Mouse (Mus musculus): ENCODE measurements around the gene Lrp5. TPM values are rescaled to one million over a fixed set of nuclear protein-coding genes. Genes with fewer than 3 reads are reported as not detected.
A peak's percentile ranks its signal among the peaks of the same experiment; 100 is the strongest.

Gene Lrp5
- total RNA-seq (2014; rRNA removed) (16.4 and 17.6 TPM in 2 replicates), polyA plus RNA-seq (2015; fragmentation: Nextera tagmentation; extraction: Ambion mirVana) (0.69 and 1.1 TPM in 2 replicates)

- DNase-seq (ENCODE audit: low spot score) (peak; percentile 38), ATAC-seq (peak; percentile 24; the same call in 1 of the 2 replicates)
- Histone ChIP-seq H3K9me3 (ENCODE audit: low read length) (no peaks in the 10 kb centered on the region), H3K27me3 (ENCODE audit: insufficient read depth, low read length) (0 out of 2 replicates have a peak, but pooled peaks cover 5% of the 10 kb centered on the region), H3K4me3 (ENCODE audit: low read length) (peak within 1 kb of the TSS; percentile 83), H3K27ac (peak within 1 kb of the TSS; percentile 20; the same call in 1 of the 2 replicates), H3K9ac (replicated peaks; ENCODE audit: low read length) (peak within 1 kb of the TSS; percentile 68), H3K36me3 (ENCODE audit: insufficient read depth, low read length) (no peaks in the 10 kb centered on the region), H3K4me2 (ENCODE audit: low read depth, low read length) (peak within 1 kb of the TSS; percentile 99), H3K4me1 (ENCODE audit: insufficient read depth, low read length) (peaks cover 16% of the 10 kb centered on the region)
- 0 out of 2 replicates have a peak, but pooled peaks have one; percentile 7 for TF ChIP-seq CTCF (IDR thresholded peaks at IDR 0.05; ENCODE audit: low read depth)
- WGBS, result under 1% methylated on average over 52 of the region's 83 CpGs
Measured at GRCm38 (mm10) chr19:3686215-3686894, at the start of gene Lrp5. TSS of gene Lrp5 (minus strand) at chr19:3686564.

- Histone ChIP-seq H3K36me3 (ENCODE audit: insufficient read depth, low read length) (no peaks in the 10 kb centered on the region), H3K9me3 (ENCODE audit: low read length) (no peaks in the 10 kb centered on the region), H3K27me3 (ENCODE audit: insufficient read depth, low read length) (no peaks in the 10 kb centered on the region), H3K4me1 (ENCODE audit: insufficient read depth, low read length) (no peaks in the 10 kb centered on the region), H3K4me3 (ENCODE audit: low read length) (no peak overlapping the region), H3K27ac (no peak overlapping the region), H3K9ac (replicated peaks; ENCODE audit: low read length) (no peak overlapping the region), H3K4me2 (ENCODE audit: low read depth, low read length) (no peak overlapping the region)
- no peak for TF ChIP-seq CTCF (IDR thresholded peaks at IDR 0.05; ENCODE audit: low read depth)
- no peak for ATAC-seq
- no peak for DNase-seq (ENCODE audit: low spot score)
- WGBS, result 93% methylated on average over 3 of the region's 3 CpGs
Measured at GRCm38 (mm10) chr19:3736001-3736400, 49.6 kb upstream of the Lrp5 start.

- 84% methylated on average over 7 of the region's 7 CpGs for WGBS
- no peak for ATAC-seq
- Histone ChIP-seq H3K27ac (no peak overlapping the region), H3K27me3 (ENCODE audit: insufficient read depth, low read length) (no peaks in the 10 kb centered on the region), H3K4me2 (ENCODE audit: low read depth, low read length) (no peak overlapping the region), H3K4me1 (ENCODE audit: insufficient read depth, low read length) (no peaks in the 10 kb centered on the region), H3K9me3 (ENCODE audit: low read length) (no peaks in the 10 kb centered on the region), H3K4me3 (ENCODE audit: low read length) (no peak overlapping the region), H3K36me3 (ENCODE audit: insufficient read depth, low read length) (no peaks in the 10 kb centered on the region), H3K9ac (replicated peaks; ENCODE audit: low read length) (no peak overlapping the region)
- DNase-seq (ENCODE audit: low spot score), result no peak
- no peak for TF ChIP-seq CTCF (IDR thresholded peaks at IDR 0.05; ENCODE audit: low read depth)
Measured at GRCm38 (mm10) chr19:3730781-3731646, 44.6 kb upstream of the Lrp5 start.

- Histone ChIP-seq H3K4me2 (ENCODE audit: low read depth, low read length) (no peak overlapping the region), H3K36me3 (ENCODE audit: insufficient read depth, low read length) (no peaks in the 10 kb centered on the region), H3K27me3 (ENCODE audit: insufficient read depth, low read length) (no peaks in the 10 kb centered on the region), H3K27ac (no peak overlapping the region), H3K9me3 (ENCODE audit: low read length) (no peaks in the 10 kb centered on the region), H3K4me1 (ENCODE audit: insufficient read depth, low read length) (no peaks in the 10 kb centered on the region), H3K9ac (replicated peaks; ENCODE audit: low read length) (no peak overlapping the region), H3K4me3 (ENCODE audit: low read length) (no peak overlapping the region)
- 78% methylated on average over 2 of the region's 2 CpGs for WGBS
- DNase-seq (ENCODE audit: low spot score), result no peak
- no peak for TF ChIP-seq CTCF (IDR thresholded peaks at IDR 0.05; ENCODE audit: low read depth)
- ATAC-seq, result no peak
Measured at GRCm38 (mm10) chr19:3728901-3729300, 42.5 kb upstream of the Lrp5 start.

GRCm38 (mm10) chr19:3724779-3725178 is 38.4 kb upstream of the Lrp5 start:
- Histone ChIP-seq H3K4me2 (ENCODE audit: low read depth, low read length) (no peak overlapping the region), H3K4me3 (ENCODE audit: low read length) (no peak overlapping the region), H3K27me3 (ENCODE audit: insufficient read depth, low read length) (no peaks in the 10 kb centered on the region), H3K4me1 (ENCODE audit: insufficient read depth, low read length) (no peaks in the 10 kb centered on the region), H3K9me3 (ENCODE audit: low read length) (no peaks in the 10 kb centered on the region), H3K27ac (no peak overlapping the region), H3K36me3 (ENCODE audit: insufficient read depth, low read length) (no peaks in the 10 kb centered on the region), H3K9ac (replicated peaks; ENCODE audit: low read length) (no peak overlapping the region)
- peak; percentile 77 for DNase-seq (ENCODE audit: low spot score)
- no peak for ATAC-seq
- 14% methylated on average over 1 of the region's 1 CpGs for WGBS
- TF ChIP-seq CTCF (IDR thresholded peaks at IDR 0.05; ENCODE audit: low read depth), result peak; percentile 78

GRCm38 (mm10) chr19:3723904-3724303 is 37.5 kb upstream of the Lrp5 start:
- TF ChIP-seq CTCF (IDR thresholded peaks at IDR 0.05; ENCODE audit: low read depth), result peak; percentile 61
- Histone ChIP-seq H3K4me1 (ENCODE audit: insufficient read depth, low read length) (peaks cover 6% of the 10 kb centered on the region), H3K36me3 (ENCODE audit: insufficient read depth, low read length) (no peaks in the 10 kb centered on the region), H3K27ac (no peak overlapping the region), H3K9ac (replicated peaks; ENCODE audit: low read length) (no peak overlapping the region), H3K4me2 (ENCODE audit: low read depth, low read length) (no peak overlapping the region), H3K4me3 (ENCODE audit: low read length) (no peak overlapping the region), H3K27me3 (ENCODE audit: insufficient read depth, low read length) (no peaks in the 10 kb centered on the region), H3K9me3 (ENCODE audit: low read length) (no peaks in the 10 kb centered on the region)
- DNase-seq (ENCODE audit: low spot score) (peak; percentile 63), ATAC-seq (no peak)
- 81% methylated on average over 4 of the region's 4 CpGs for WGBS
